Mouse (Mus musculus): ENCODE results near the gene V1ra8.

DNA sequence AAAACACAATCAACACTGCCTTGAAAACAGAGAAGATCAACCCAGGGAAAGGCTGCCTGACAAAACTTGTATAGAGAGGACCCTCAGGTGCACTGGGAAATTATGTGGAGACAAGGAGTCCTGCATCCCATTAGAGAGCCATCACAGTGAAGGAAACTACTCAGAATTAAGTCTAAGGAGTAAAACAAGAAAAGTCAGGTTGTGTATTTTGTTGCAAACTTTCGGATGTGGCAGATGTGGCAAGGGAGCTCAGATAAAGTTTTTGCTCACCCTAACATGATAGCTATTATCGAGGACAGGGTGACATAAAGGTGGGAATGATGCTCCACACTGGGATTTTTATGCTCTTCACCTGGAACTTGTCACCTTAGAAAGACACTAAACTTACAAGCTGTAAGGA, 28.1 kb upstream of the V1ra8 start, which contains the start of gene Vmn1r52:
- TF ChIP-seq CTCF (IDR thresholded peaks at IDR 0.05; ENCODE audit: low read depth, low read length), result no peak
- TF ChIP-seq POLR2A (IDR thresholded peaks at IDR 0.05; ENCODE audit: extremely low read depth, insufficient read depth, low read length), result no peak
